Mouse (Mus musculus) liver, embryonic 15.5 days (tissue): ENCODE data around the gene Tbc1d25. TPM values are rescaled to one million over a fixed set of nuclear protein-coding genes. Genes with fewer than 3 reads are reported as not detected.

Experiments used
- ATAC-seq: fragments of 200-750 bp; cut with Nextera tagmentation; 2 replicates; pipeline ENCODE4 v1.8.0; 2017; ENCODE audit warnings: moderate number of reproducible peaks, mild to moderate bottlenecking, moderate library complexity; ENCODE audit not compliant: insufficient read depth
- H3K27ac ChIP-seq: fragments of 300-500 bp; sonication (generic); replicated peaks from 2 replicates; pipeline ENCODE4 v1.5.1; 2015; ENCODE audit warnings: mild to moderate bottlenecking, inconsistent platforms
- H3K27me3 ChIP-seq: fragments of 300-500 bp; sonication (generic); 2 replicates; pipeline ENCODE4 v1.6.1; 2015; ENCODE audit warnings: mild to moderate bottlenecking, inconsistent platforms
- H3K36me3 ChIP-seq: fragments of 300-500 bp; sonication (generic); replicated peaks from 2 replicates; pipeline ENCODE4 v1.6.1; 2015; ENCODE audit warnings: moderate library complexity, mild to moderate bottlenecking, inconsistent platforms
- H3K4me1 ChIP-seq: fragments of 300-500 bp; sonication (generic); replicated peaks from 2 replicates; pipeline ENCODE4 v1.6.1; 2015; ENCODE audit warnings: inconsistent platforms
- H3K4me2 ChIP-seq: fragments of 300-500 bp; sonication (generic); 2 replicates; pipeline ENCODE4 v1.6.1; 2015; ENCODE audit warnings: moderate library complexity, mild to moderate bottlenecking, inconsistent platforms
- H3K4me3 ChIP-seq: fragments of 300-500 bp; sonication (generic); replicated peaks from 2 replicates; pipeline ENCODE4 v1.5.1; 2015; ENCODE audit warnings: mild to moderate bottlenecking, inconsistent platforms
- H3K9ac ChIP-seq: fragments of 300-500 bp; sonication (generic); 2 replicates; pipeline ENCODE4 v1.6.1; 2015; ENCODE audit warnings: moderate library complexity, mild to moderate bottlenecking, inconsistent platforms
- H3K9me3 ChIP-seq: fragments of 300-500 bp; sonication (generic); replicated peaks from 2 replicates; pipeline ENCODE4 v1.6.1; 2016; ENCODE audit warnings: inconsistent platforms
- WGBS: fragments of 180-500 bp; shearing (Covaris S2); methylation state at CpG from one replicate; pipeline ENCODE4 v1.1.7; 2015; ENCODE audit warnings: mixed read lengths; ENCODE audit not compliant: insufficient replicate concordance; 5-methylcytosine and 5-hydroxymethylcytosine counted together
- polyA plus RNA-seq: library from polyadenylated mRNA; unstranded; fragments of >200 nt; fragmentation: Nextera tagmentation; extraction: Ambion mirVana; gene quantifications from 2 replicates; pipeline ENCODE4 v1.2.1, GENCODE M21; 2015

Tbc1d25 gene
- polyA plus RNA-seq, 1 experiment from 2014 or later, result 4.9 TPM

DNA sequence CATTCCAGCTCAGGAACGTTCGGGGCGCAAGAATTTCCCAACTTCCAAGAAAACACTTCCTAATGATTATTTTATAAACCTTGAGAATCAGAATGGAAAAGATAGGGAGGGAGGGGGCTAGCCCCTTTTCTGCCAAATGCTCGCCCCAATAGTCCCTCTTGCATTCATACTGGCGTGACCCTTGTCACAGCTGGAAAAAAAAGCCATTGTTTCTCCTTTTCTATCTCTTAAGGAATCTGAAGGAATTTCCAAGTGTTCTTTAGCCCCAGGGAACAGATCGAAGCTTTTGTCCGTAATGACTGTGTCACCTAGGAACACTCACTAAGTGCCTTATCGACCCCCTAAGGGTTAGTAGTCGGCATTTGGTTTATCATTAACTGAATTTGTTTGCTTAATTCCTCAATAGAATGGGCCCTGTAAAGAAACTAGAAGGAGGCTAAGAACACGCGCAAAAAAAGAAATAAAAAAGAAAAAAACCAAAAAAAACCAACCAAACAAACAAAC, 30.8 kb upstream of the Tbc1d25 start:
- Histone ChIP-seq H3K27me3 (peaks cover 20% of the 10 kb centered on the region), H3K9ac (no peak overlapping the region)
- WGBS, result 17% methylated on average over 11 of the region's 11 CpGs

DNA sequence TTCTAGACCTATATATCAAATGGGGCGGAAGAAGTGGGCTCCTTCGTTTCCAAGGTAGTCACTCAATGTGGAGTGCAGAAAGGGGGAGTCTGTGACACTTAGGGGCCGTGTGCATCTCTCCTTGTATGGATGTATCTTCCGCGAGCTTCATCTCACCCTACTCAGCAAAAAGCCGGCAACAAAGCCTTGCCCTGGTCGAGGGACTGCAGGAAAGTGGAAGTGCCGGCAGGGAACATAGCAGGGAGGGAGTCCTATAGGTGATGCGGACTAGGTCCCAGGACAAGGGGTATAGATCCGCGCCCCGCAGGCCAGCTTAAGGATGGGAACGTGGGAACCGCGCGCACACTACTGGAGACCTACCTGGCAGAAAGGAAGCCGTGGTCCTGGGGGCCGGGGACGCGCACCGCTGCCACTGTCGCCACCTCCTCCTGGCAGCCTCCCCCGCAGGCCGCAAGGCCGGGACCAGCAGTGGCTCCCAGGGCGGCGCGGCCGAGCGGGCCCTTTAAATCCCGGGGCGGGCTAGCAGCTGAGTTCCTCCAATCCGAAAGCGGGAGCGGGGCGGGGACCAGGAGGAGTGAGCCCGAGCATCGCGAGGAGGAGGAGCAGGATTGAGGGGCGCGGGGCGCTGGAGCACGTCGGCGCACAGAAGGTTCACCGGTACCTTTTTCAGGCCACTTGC, 30.2 kb upstream of the Tbc1d25 start, which contains the start of gene Porcn:
Gene Porcn, minus strand, starts transcription at position 511 of the 679 bp plus-strand sequence.
- peak; percentile 88 for ATAC-seq
- Histone ChIP-seq H3K4me2 (peak within 1 kb of the TSS; percentile 73), H3K36me3 (no peaks in the 10 kb centered on the region), H3K9ac (no peak within 1 kb of the TSS), H3K27ac (no peak within 1 kb of the TSS), H3K4me3 (peak within 1 kb of the TSS; percentile 50), H3K9me3 (no peaks in the 10 kb centered on the region), H3K27me3 (peaks cover 20% of the 10 kb centered on the region), H3K4me1 (peaks cover 9% of the 10 kb centered on the region; the same call in 1 of the 2 replicates)
- 12% methylated on average over 46 of the region's 46 CpGs for WGBS

More for the DNA sequence above, 30.8 kb upstream of the Tbc1d25 start:
- no peaks in the 10 kb centered on the region for H3K36me3 ChIP-seq
- ATAC-seq, result no peak
- peaks cover 9% of the 10 kb centered on the region; the same call in 1 of the 2 replicates for H3K4me1 ChIP-seq
- H3K27ac ChIP-seq, result no peak overlapping the region
- H3K4me2 ChIP-seq, result peak overlapping the region; percentile 73
- H3K4me3 ChIP-seq, result peak overlapping the region; percentile 50
- H3K9me3 ChIP-seq, result no peaks in the 10 kb centered on the region

GRCm38 (mm10) chrX:8205551-8205950, 29.6 kb upstream of the Tbc1d25 start:
- H3K4me3 ChIP-seq, result peak overlapping the region; percentile 50; the same call in 1 of the 2 replicates
- H3K27me3 ChIP-seq, result peaks cover 20% of the 10 kb centered on the region
- no peak for ATAC-seq
- WGBS, result 37% methylated on average over 7 of the region's 7 CpGs
- H3K36me3 ChIP-seq, result no peaks in the 10 kb centered on the region
- no peak overlapping the region for H3K27ac ChIP-seq
- no peaks in the 10 kb centered on the region for H3K9me3 ChIP-seq
- H3K9ac ChIP-seq, result no peak overlapping the region
- H3K4me2 ChIP-seq, result peak overlapping the region; percentile 73
- H3K4me1 ChIP-seq, result peaks cover 9% of the 10 kb centered on the region; the same call in 1 of the 2 replicates

DNA sequence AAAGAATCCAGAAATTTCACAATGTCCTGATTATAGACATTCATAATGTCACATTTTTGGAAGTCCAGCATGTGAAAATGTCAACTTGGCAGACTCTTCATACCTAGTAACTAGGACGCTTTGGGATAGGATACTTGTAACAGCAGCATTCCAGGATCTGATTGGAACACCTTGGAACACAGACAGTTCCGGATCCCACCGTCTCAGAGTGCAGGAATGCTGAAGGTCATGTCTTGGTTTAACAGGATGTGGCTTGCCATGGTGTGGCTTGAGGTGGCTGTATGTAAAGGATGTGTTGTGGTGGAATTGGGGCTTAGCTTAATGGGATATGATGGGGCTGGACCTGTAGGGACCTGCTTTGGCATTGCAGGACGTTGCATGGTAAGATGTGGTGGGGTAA, 29.1 kb upstream of the Tbc1d25 start:
- no peaks in the 10 kb centered on the region for H3K36me3 ChIP-seq
- no peak overlapping the region for H3K9ac ChIP-seq
- no peak overlapping the region for H3K4me2 ChIP-seq
- no peak overlapping the region for H3K4me3 ChIP-seq
- H3K27ac ChIP-seq, result no peak overlapping the region
- ATAC-seq, result no peak
- no peaks in the 10 kb centered on the region for H3K9me3 ChIP-seq
- peaks cover 20% of the 10 kb centered on the region for H3K27me3 ChIP-seq
- peaks cover 9% of the 10 kb centered on the region; the same call in 1 of the 2 replicates for H3K4me1 ChIP-seq
- 54% methylated on average over 4 of the region's 4 CpGs for WGBS

GRCm38 (mm10) chrX:8204076-8204475, 28.1 kb upstream of the Tbc1d25 start:
- peaks cover 9% of the 10 kb centered on the region; the same call in 1 of the 2 replicates for H3K4me1 ChIP-seq
- no peak overlapping the region for H3K4me2 ChIP-seq
- no peak overlapping the region for H3K27ac ChIP-seq
- no peak overlapping the region for H3K4me3 ChIP-seq
- H3K27me3 ChIP-seq, result peaks cover 20% of the 10 kb centered on the region
- no peak for ATAC-seq
- no peak overlapping the region for H3K9ac ChIP-seq
- H3K9me3 ChIP-seq, result no peaks in the 10 kb centered on the region
- 68% methylated on average over 10 of the region's 10 CpGs for WGBS
- no peaks in the 10 kb centered on the region for H3K36me3 ChIP-seq

- Histone ChIP-seq H3K27ac (no peak overlapping the region), H3K27me3 (peaks cover 20% of the 10 kb centered on the region), H3K4me2 (no peak overlapping the region), H3K4me1 (peaks cover 9% of the 10 kb centered on the region; the same call in 1 of the 2 replicates), H3K9me3 (no peaks in the 10 kb centered on the region), H3K9ac (no peak overlapping the region), H3K4me3 (no peak overlapping the region), H3K36me3 (no peaks in the 10 kb centered on the region)
- WGBS, result 69% methylated on average over 14 of the region's 14 CpGs
- no peak for ATAC-seq
Observed at GRCm38 (mm10) chrX:8203105-8203504, 27.1 kb upstream of the Tbc1d25 start.

- H3K27me3 ChIP-seq, result no peaks in the 10 kb centered on the region
- H3K9ac ChIP-seq, result peak within 1 kb of the TSS; percentile 75
- ATAC-seq, result peak; percentile 8; the same call in 1 of the 2 replicates
- H3K4me2 ChIP-seq, result peak within 1 kb of the TSS; percentile 78
- H3K9me3 ChIP-seq, result no peaks in the 10 kb centered on the region
- peak within 1 kb of the TSS; percentile 84 for H3K27ac ChIP-seq
- peaks cover 4% of the 10 kb centered on the region; the same call in 1 of the 2 replicates for H3K36me3 ChIP-seq
- peaks cover 9% of the 10 kb centered on the region for H3K4me1 ChIP-seq
- 21% methylated on average over 10 of the region's 10 CpGs for WGBS
- peak within 1 kb of the TSS; percentile 72 for H3K4me3 ChIP-seq
Observed at GRCm38 (mm10) chrX:8193419-8193723, 17.4 kb upstream of the Tbc1d25 start, which contains the start of gene Ebp. TSS of gene Ebp (minus strand) at chrX:8193512.

GRCm38 (mm10) chrX:8192640-8193418, 16.8 kb upstream of the Tbc1d25 start:
- peaks cover 4% of the 10 kb centered on the region; the same call in 1 of the 2 replicates for H3K36me3 ChIP-seq
- peaks cover 9% of the 10 kb centered on the region for H3K4me1 ChIP-seq
- ATAC-seq, result peak; percentile 99
- peak overlapping the region; percentile 75 for H3K9ac ChIP-seq
- peak overlapping the region; percentile 78 for H3K4me2 ChIP-seq
- H3K27me3 ChIP-seq, result no peaks in the 10 kb centered on the region
- H3K9me3 ChIP-seq, result no peaks in the 10 kb centered on the region
- 7% methylated on average over 38 of the region's 38 CpGs for WGBS
- peak overlapping the region; percentile 84 for H3K27ac ChIP-seq
- peak overlapping the region; percentile 72 for H3K4me3 ChIP-seq

- peak overlapping the region; percentile 72 for H3K4me3 ChIP-seq
- H3K4me1 ChIP-seq, result peaks cover 9% of the 10 kb centered on the region
- H3K36me3 ChIP-seq, result peaks cover 4% of the 10 kb centered on the region; the same call in 1 of the 2 replicates
- H3K9ac ChIP-seq, result peak overlapping the region; percentile 75
- no peaks in the 10 kb centered on the region for H3K9me3 ChIP-seq
- no peak; the same call in 1 of the 2 replicates for ATAC-seq
- H3K4me2 ChIP-seq, result peak overlapping the region; percentile 78
- peak overlapping the region; percentile 81 for H3K27ac ChIP-seq
- 9% methylated on average over 13 of the region's 13 CpGs for WGBS
- no peaks in the 10 kb centered on the region for H3K27me3 ChIP-seq
Observed at GRCm38 (mm10) chrX:8192126-8192639, 16.2 kb upstream of the Tbc1d25 start.

- H3K27ac ChIP-seq, result no peak overlapping the region
- H3K4me3 ChIP-seq, result no peak overlapping the region
- H3K4me1 ChIP-seq, result peaks cover 10% of the 10 kb centered on the region; the same call in 1 of the 2 replicates
- 20% methylated on average over 7 of the region's 7 CpGs for WGBS
- H3K9ac ChIP-seq, result no peak overlapping the region
- peaks cover 18% of the 10 kb centered on the region for H3K36me3 ChIP-seq
- ATAC-seq, result no peak
- H3K27me3 ChIP-seq, result no peaks in the 10 kb centered on the region
- no peaks in the 10 kb centered on the region for H3K9me3 ChIP-seq
- no peak overlapping the region for H3K4me2 ChIP-seq
Observed at GRCm38 (mm10) chrX:8182871-8183540, 7.0 kb upstream of the Tbc1d25 start.
